Mouse (Mus musculus) neural tube, embryonic 15.5 days (tissue): ENCODE data around the gene Abhd12b. TPM values are rescaled to one million over a fixed set of nuclear protein-coding genes. Genes with fewer than 3 reads are reported as not detected.
"Not testable (repeated sequence)": the region's sequence is repeated elsewhere in the genome, so short reads cannot be mapped to it uniquely, and the experiment has no call there.

Source experiments
- ATAC-seq: fragments of 200-750 bp; cut with Nextera tagmentation; 2 replicates; pipeline ENCODE4 v1.8.0; 2017; ENCODE audit warnings: mild to moderate bottlenecking, moderate TSS enrichment, moderate library complexity; ENCODE audit not compliant: low FRiP score
- H3K27ac ChIP-seq: fragments of 300-500 bp; sonication (generic); replicated peaks from 2 replicates; pipeline ENCODE4 v1.5.1; 2015; ENCODE audit warnings: mild to moderate bottlenecking, inconsistent platforms
- H3K27me3 ChIP-seq: fragments of 300-500 bp; sonication (generic); replicated peaks from 2 replicates; pipeline ENCODE4 v1.6.1; 2015; ENCODE audit warnings: inconsistent platforms
- H3K36me3 ChIP-seq: fragments of 300-500 bp; sonication (generic); 2 replicates; pipeline ENCODE4 v1.6.1; 2015; ENCODE audit warnings: inconsistent platforms
- H3K4me1 ChIP-seq: fragments of 300-500 bp; sonication (generic); 2 replicates; pipeline ENCODE4 v1.6.1; 2015; ENCODE audit warnings: inconsistent platforms
- H3K4me2 ChIP-seq: fragments of 300-500 bp; sonication (generic); 2 replicates; pipeline ENCODE4 v1.6.1; 2015; ENCODE audit warnings: inconsistent platforms, mild to moderate bottlenecking, moderate library complexity
- H3K4me3 ChIP-seq: fragments of 300-500 bp; sonication (generic); replicated peaks from 2 replicates; pipeline ENCODE4 v1.5.1; 2015; ENCODE audit warnings: mild to moderate bottlenecking, inconsistent platforms
- H3K9ac ChIP-seq: fragments of 300-500 bp; sonication (generic); replicated peaks from 2 replicates; pipeline ENCODE4 v1.6.1; 2015; ENCODE audit warnings: mild to moderate bottlenecking, inconsistent platforms
- H3K9me3 ChIP-seq: fragments of 300-500 bp; sonication (generic); replicated peaks from 2 replicates; pipeline ENCODE4 v1.6.1; 2016; ENCODE audit warnings: inconsistent platforms
- WGBS: fragments of 180-500 bp; shearing (Covaris S2); methylation state at CpG from one replicate; pipeline ENCODE4 v1.1.7; 2015; ENCODE audit warnings: mixed read lengths; 5-methylcytosine and 5-hydroxymethylcytosine counted together
- polyA plus RNA-seq: library from polyadenylated mRNA; unstranded; fragments of >200 nt; fragmentation: Nextera tagmentation; extraction: Ambion mirVana; gene quantifications from 2 replicates; pipeline ENCODE4 v1.2.1, GENCODE M21; 2015

Abhd12b gene
- polyA plus RNA-seq, 1 experiment from 2014 or later = 0.20 TPM

DNA sequence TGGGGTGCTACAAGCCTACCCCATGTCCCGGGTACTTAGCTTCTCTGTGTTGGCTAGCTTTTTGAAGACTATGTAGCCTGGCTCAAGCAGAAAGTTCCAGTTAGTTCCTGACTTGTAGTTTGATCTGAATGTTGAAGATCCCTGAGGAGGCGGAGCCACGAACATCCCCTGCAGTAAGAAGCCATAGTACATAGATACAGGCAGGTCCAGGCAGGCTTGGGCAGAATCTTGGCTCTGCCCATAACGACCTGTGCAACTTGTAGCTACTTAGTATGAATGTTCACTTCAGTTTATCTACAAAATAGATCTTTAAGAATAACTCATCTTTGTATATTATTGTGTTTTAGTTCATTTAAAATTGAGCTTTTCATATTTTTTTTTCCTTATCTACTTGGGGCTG lies 14.0 kb downstream of the Abhd12b start:
- no peak for ATAC-seq

GRCm38 (mm10) chr12:70169969-70170368 lies 16.0 kb downstream of the Abhd12b start:
- no peak overlapping the region for H3K9ac ChIP-seq
- ATAC-seq = no peak
- 98% methylated on average over 1 of the region's 1 CpGs for WGBS

More for the DNA sequence above, 14.0 kb downstream of the Abhd12b start:
- Histone ChIP-seq H3K4me1 (no peaks in the 10 kb centered on the region), H3K4me3 (no peak overlapping the region), H3K27me3 (no peaks in the 10 kb centered on the region), H3K36me3 (no peaks in the 10 kb centered on the region), H3K27ac (no peak overlapping the region), H3K9me3 (no peaks in the 10 kb centered on the region), H3K4me2 (no peak overlapping the region), H3K9ac (no peak overlapping the region)
- WGBS = 92% methylated on average over 4 of the region's 4 CpGs

DNA sequence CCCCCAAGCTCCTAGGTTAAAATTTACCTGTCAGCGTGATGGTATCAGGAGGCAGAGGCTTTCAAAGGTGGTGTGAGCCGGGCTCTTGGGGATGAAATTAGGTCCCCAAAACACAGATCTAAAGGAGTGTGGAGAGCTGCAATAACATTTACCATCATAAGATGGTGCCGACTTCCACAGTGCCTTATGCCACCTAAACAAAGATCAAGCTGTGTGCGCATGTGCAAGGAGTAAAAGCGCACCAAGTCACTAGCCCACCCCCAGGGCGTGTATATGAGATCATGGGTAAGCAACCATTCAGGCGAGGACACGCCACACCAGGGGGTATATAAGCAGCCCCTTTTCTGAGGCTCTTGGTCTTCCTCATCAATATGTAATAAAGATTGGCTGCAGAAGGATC lies 29.6 kb downstream of the Abhd12b start:
- ATAC-seq = peak; percentile 50; the same call in 1 of the 2 replicates
- not testable (repeated sequence) for H3K9me3 ChIP-seq, H3K4me1 ChIP-seq, H3K36me3 ChIP-seq, H3K27ac ChIP-seq, H3K9ac ChIP-seq, H3K27me3 ChIP-seq, H3K4me2 ChIP-seq
- 87% methylated on average over 8 of the region's 8 CpGs for WGBS
- peak overlapping the region; percentile 30 for H3K4me3 ChIP-seq

More at GRCm38 (mm10) chr12:70169969-70170368, 16.0 kb downstream of the Abhd12b start:
- Histone ChIP-seq H3K27me3 (no peaks in the 10 kb centered on the region), H3K9me3 (no peaks in the 10 kb centered on the region), H3K27ac (no peak overlapping the region), H3K4me1 (no peaks in the 10 kb centered on the region), H3K4me3 (no peak overlapping the region), H3K36me3 (no peaks in the 10 kb centered on the region), H3K4me2 (no peak overlapping the region)

DNA sequence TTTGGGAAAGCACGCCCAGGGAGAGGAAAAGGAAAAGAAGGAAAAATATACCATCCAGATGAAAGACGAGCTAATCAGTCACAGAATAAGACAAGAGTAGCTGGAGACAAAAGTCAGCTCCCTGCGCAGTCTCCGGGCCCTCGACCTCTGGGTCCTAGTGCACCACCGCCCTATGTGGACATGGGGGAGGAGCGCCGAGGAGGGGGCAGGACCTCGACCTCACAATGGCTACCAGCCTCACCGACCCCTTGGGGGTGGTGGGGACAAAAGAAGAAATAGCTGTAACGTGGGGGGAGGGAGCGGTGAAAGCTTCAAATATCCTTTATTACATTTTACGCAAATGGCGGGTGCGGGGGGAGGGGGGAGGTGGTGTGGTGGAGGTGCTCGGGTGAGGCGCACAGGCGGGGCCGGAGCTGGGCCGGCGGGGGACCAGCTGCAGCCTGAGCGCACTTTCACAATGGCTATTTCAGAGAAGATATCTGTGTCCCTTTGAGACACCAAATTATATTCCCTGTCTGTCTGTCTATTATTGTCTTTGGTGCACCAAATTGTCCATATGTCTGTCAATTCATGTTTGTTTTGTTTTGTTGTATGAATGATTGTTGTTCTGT lies 30.3 kb downstream of the Abhd12b start:
- Histone ChIP-seq H3K36me3 (no peaks in the 10 kb centered on the region), H3K4me3 (peak overlapping the region; percentile 30), H3K9ac (no peak overlapping the region), H3K4me1 (no peaks in the 10 kb centered on the region), H3K27me3 (no peaks in the 10 kb centered on the region), H3K27ac (peak overlapping the region; percentile 35), H3K4me2 (0 out of 2 replicates have a peak overlapping the region, but pooled peaks have one; percentile 9), H3K9me3 (no peaks in the 10 kb centered on the region)
- ATAC-seq = peak; percentile 84; the same call in 1 of the 2 replicates
- 67% methylated on average over 22 of the region's 22 CpGs for WGBS

DNA sequence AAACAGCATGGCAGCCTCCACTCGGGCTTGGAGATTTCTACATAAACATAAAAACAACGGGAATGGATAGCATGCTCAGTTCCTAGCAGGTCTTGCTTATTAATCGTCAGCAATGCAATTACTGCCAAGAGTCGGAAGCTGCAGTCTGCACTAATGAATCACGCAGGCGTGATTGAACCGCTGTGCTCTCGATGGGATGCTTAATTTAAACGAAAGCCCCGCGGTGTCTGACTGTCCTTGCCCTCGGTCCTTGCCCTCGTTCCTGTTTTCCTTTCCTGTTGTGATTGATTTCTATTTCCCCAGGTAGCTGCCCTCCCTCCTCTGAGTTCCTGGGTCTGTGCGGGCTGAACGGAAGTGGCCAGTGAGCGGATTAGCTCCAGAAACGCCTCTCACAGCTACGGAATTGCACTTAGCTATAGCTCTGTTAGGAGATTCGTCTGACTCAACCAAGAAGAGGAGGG lies 38.4 kb downstream of the Abhd12b start:
- H3K4me2 ChIP-seq = peak overlapping the region; percentile 56
- ATAC-seq = peak; percentile 82
- peak overlapping the region; percentile 30 for H3K9ac ChIP-seq
- H3K27ac ChIP-seq = peak overlapping the region; percentile 73
- H3K4me1 ChIP-seq = peaks cover 12% of the 10 kb centered on the region
- no peaks in the 10 kb centered on the region for H3K27me3 ChIP-seq
- 13% methylated on average over 19 of the region's 19 CpGs for WGBS
- H3K36me3 ChIP-seq = no peaks in the 10 kb centered on the region
- H3K4me3 ChIP-seq = peak overlapping the region; percentile 35
- no peaks in the 10 kb centered on the region for H3K9me3 ChIP-seq

DNA sequence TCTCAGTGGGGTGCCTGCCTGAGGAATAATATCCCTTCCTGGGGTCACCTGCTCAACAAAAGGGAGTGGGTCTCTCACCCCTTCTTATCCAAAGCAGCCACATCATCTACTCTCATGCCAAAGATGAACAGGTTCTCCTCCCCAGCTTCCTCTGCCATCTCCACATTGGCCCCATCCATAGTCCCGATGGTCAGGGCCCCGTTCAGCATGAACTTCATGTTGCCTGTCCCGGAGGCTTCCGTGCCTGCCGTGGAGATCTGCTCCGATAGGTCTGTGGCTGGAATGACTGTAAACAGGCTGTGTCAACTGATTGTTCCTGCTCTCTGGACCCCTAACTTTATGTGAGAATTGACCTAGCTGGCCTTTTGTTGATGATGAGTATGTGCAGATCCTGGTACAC lies 41.5 kb downstream of the Abhd12b start:
- 92% methylated on average over 6 of the region's 6 CpGs for WGBS
- no peak for ATAC-seq
- no peak overlapping the region for H3K9ac ChIP-seq

DNA sequence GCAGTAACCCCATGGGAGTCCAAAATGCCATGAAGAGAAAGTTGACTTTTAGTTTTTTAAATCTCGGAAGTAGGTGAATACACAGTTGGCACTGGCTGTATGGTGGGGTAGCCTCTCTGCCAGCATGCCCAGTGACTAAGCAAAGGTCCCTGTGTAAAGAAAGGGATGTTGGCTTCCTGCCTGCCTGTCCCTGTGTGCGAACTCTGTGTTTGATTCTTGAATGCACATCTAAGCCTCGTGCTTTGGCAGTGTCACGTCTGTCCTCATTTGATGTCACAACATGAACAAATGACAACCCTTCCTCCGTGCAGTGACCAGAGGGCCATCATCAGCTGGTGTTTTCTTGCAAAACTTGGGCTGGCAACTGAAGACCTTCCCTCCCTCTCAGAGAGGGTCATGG lies 42.4 kb downstream of the Abhd12b start:
- no peak overlapping the region for H3K9ac ChIP-seq
- H3K27me3 ChIP-seq = no peaks in the 10 kb centered on the region
- H3K9me3 ChIP-seq = no peaks in the 10 kb centered on the region
- no peak for ATAC-seq
- no peak overlapping the region for H3K27ac ChIP-seq
- H3K4me2 ChIP-seq = no peak overlapping the region
- H3K4me1 ChIP-seq = peaks cover 12% of the 10 kb centered on the region
- no peaks in the 10 kb centered on the region for H3K36me3 ChIP-seq
- WGBS = 80% methylated on average over 5 of the region's 5 CpGs
- H3K4me3 ChIP-seq = no peak overlapping the region

More for the DNA sequence above, 41.5 kb downstream of the Abhd12b start:
- H3K27ac ChIP-seq = no peak overlapping the region
- no peaks in the 10 kb centered on the region for H3K9me3 ChIP-seq
- no peaks in the 10 kb centered on the region for H3K36me3 ChIP-seq
- no peaks in the 10 kb centered on the region for H3K27me3 ChIP-seq
- H3K4me3 ChIP-seq = no peak overlapping the region
- no peak overlapping the region for H3K4me2 ChIP-seq
- H3K4me1 ChIP-seq = peaks cover 12% of the 10 kb centered on the region

GRCm38 (mm10) chr12:70201926-70202529 lies 48.1 kb downstream of the Abhd12b start:
- Histone ChIP-seq H3K9ac (no peak overlapping the region), H3K9me3 (no peaks in the 10 kb centered on the region), H3K27ac (no peak overlapping the region), H3K4me3 (no peak overlapping the region), H3K4me2 (no peak overlapping the region), H3K27me3 (no peaks in the 10 kb centered on the region), H3K36me3 (no peaks in the 10 kb centered on the region), H3K4me1 (no peaks in the 10 kb centered on the region)
- WGBS = 85% methylated on average over 5 of the region's 5 CpGs
- ATAC-seq = no peak

DNA sequence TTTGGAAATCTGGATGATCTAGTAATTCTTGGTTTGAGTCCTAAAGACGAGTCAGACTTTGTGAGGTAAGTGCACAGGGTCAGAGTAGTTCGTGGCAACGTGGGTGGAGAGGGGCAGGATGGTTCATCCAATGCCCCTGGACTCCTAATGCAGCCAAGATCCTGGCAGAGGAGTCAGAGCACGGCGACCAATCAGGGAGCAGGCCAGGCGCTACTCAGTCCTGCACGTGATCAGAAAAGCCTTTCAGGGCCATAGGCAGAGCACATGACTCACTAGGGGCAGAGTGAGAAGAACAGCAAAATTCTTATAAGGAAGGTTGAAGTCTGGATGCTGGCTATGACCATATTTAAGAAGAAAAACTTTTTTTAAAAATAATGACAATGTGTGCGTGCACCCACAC lies 50.5 kb downstream of the Abhd12b start:
- ATAC-seq = no peak
- H3K4me2 ChIP-seq = no peak overlapping the region
- H3K9ac ChIP-seq = no peak overlapping the region
- WGBS = 81% methylated on average over 8 of the region's 8 CpGs
- H3K27me3 ChIP-seq = no peaks in the 10 kb centered on the region
- no peaks in the 10 kb centered on the region for H3K9me3 ChIP-seq
- H3K4me3 ChIP-seq = no peak overlapping the region
- no peaks in the 10 kb centered on the region for H3K36me3 ChIP-seq
- no peaks in the 10 kb centered on the region for H3K4me1 ChIP-seq
- no peak overlapping the region for H3K27ac ChIP-seq

- Histone ChIP-seq H3K4me3 (no peak overlapping the region), H3K9me3 (no peaks in the 10 kb centered on the region), H3K4me2 (no peak overlapping the region), H3K27ac (no peak overlapping the region), H3K36me3 (no peaks in the 10 kb centered on the region), H3K27me3 (no peaks in the 10 kb centered on the region), H3K4me1 (no peaks in the 10 kb centered on the region), H3K9ac (no peak overlapping the region)
- 66% methylated on average over 5 of the region's 5 CpGs for WGBS
- ATAC-seq = no peak
Measured at GRCm38 (mm10) chr12:70208214-70208613, 54.3 kb downstream of the Abhd12b start.

DNA sequence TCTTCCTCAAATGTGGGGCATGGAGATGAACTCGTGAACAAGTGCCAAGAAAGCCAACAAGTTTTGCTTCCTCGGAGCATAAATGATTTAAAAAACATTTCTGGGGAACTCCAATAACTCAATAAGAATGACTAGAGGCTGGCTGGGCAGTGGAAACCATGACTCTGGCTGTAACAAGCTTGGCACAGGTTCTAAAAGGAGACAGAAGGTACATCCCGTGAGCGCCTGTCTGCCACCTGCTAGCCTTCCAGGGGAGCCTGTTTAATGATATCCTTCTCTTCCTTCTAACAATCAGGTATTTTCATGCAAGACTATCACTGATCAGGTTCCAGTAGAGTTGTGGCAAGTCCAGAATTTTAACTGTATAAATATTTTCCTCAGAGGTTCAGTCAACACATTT lies 58.6 kb downstream of the Abhd12b start:
- no peak for ATAC-seq
- 85% methylated on average over 4 of the region's 4 CpGs for WGBS
- Histone ChIP-seq H3K36me3 (no peaks in the 10 kb centered on the region), H3K4me1 (no peaks in the 10 kb centered on the region; the same call in 1 of the 2 replicates), H3K9ac (no peak overlapping the region), H3K27me3 (no peaks in the 10 kb centered on the region), H3K9me3 (no peaks in the 10 kb centered on the region), H3K27ac (no peak overlapping the region), H3K4me3 (no peak overlapping the region), H3K4me2 (no peak overlapping the region)

GRCm38 (mm10) chr12:70213601-70214000 lies 59.7 kb downstream of the Abhd12b start:
- H3K36me3 ChIP-seq = no peaks in the 10 kb centered on the region
- 87% methylated on average over 6 of the region's 6 CpGs for WGBS

More at GRCm38 (mm10) chr12:70213601-70214000, 59.7 kb downstream of the Abhd12b start:
- Histone ChIP-seq H3K27me3 (no peaks in the 10 kb centered on the region), H3K9ac (no peak overlapping the region), H3K9me3 (no peaks in the 10 kb centered on the region), H3K4me3 (no peak overlapping the region), H3K4me2 (no peak overlapping the region), H3K4me1 (no peaks in the 10 kb centered on the region; the same call in 1 of the 2 replicates), H3K27ac (no peak overlapping the region)
- ATAC-seq = no peak
